Mouse (Mus musculus) kidney, adult 2 months (tissue): ENCODE measurements around the gene Ces2a. TPM values are rescaled to one million over a fixed set of nuclear protein-coding genes. Genes with fewer than 3 reads are reported as not detected.
A peak's percentile ranks its signal among the peaks of the same experiment; 100 is the strongest.

Source experiments
- DNase-seq: peaks from one replicate; pipeline ENCODE4 v3.0.0; 2021
- H3K27ac ChIP-seq: fragments of 200-500 bp; 2 replicates; pipeline ENCODE4 v1.5.1; 2012; ENCODE audit warnings: low read depth, low read length, control low read depth, inconsistent platforms; ENCODE audit not compliant: insufficient read depth
- H3K27me3 ChIP-seq: fragments of 200-500 bp; replicated peaks from 2 replicates; pipeline ENCODE4 v1.6.1; 2012; ENCODE audit warnings: mild to moderate bottlenecking, moderate library complexity, low read length, inconsistent platforms; ENCODE audit not compliant: control insufficient read depth, insufficient read depth
- H3K36me3 ChIP-seq: fragments of 200-500 bp; 2 replicates; pipeline ENCODE4 v1.6.1; 2012; ENCODE audit warnings: mild to moderate bottlenecking, moderate library complexity, low read length, inconsistent platforms; ENCODE audit not compliant: control insufficient read depth, insufficient read depth
- H3K4me1 ChIP-seq: fragments of 200-500 bp; 2 replicates; pipeline ENCODE4 v1.6.1; 2011; ENCODE audit warnings: low read length; ENCODE audit not compliant: control insufficient read depth, insufficient read depth
- H3K4me3 ChIP-seq: fragments of 200-500 bp; 2 replicates; pipeline ENCODE4 v1.5.1; 2011; ENCODE audit warnings: mild to moderate bottlenecking, low read depth, low read length, control low read depth; ENCODE audit not compliant: insufficient read depth
- CTCF ChIP-seq: fragments of 200-500 bp; conservative IDR thresholded peaks from 2 replicates; pipeline ENCODE4 v1.5.1; 2011; ENCODE audit warnings: low read depth, mild to moderate bottlenecking, control low read depth, low read length, moderate library complexity, mixed read lengths; ENCODE audit not compliant: insufficient read depth, insufficient read length
- POLR2A ChIP-seq: fragments of 200-500 bp; IDR thresholded peaks from one replicate; pipeline ENCODE4 v1.6.1; 2011; ENCODE audit warnings: low read depth, low read length, control low read depth
- WGBS: fragments of 180-500 bp; shearing (Covaris S2); methylation state at CpG from one replicate; pipeline ENCODE4 v1.1.7; 2018; 5-methylcytosine and 5-hydroxymethylcytosine counted together
- polyA plus RNA-seq: library from polyadenylated mRNA; depleted of rRNA; stranded (reverse); fragments of >200 nt; gene quantifications from 2 replicates; pipeline ENCODE4 v1.2.3, GENCODE M21; 2012; rRNA removed

The Ces2a gene
- 0.05 TPM in 1 of 2 replicates, not detected in the other for polyA plus RNA-seq

- no peaks in the 10 kb centered on the region for H3K36me3 ChIP-seq
- H3K27ac ChIP-seq, result no peak within 1 kb of the TSS
- no peak for DNase-seq
- H3K27me3 ChIP-seq, result no peaks in the 10 kb centered on the region
- no peak within 1 kb of the TSS for H3K4me3 ChIP-seq
- no peak for TF ChIP-seq CTCF
- TF ChIP-seq POLR2A, result no peak
- peaks cover 12% of the 10 kb centered on the region; the same call in 1 of the 2 replicates for H3K4me1 ChIP-seq
- 66% methylated on average over 1 of the region's 1 CpGs for WGBS
Measured at GRCm38 (mm10) chr8:104733753-104734152, at the start of gene Ces2a. Gene Ces2a, plus strand, starts transcription at chr8:104734003.

GRCm38 (mm10) chr8:104688433-104688832, 45.4 kb upstream of the Ces2a start:
- DNase-seq, result no peak
- H3K27me3 ChIP-seq, result no peaks in the 10 kb centered on the region
- H3K27ac ChIP-seq, result no peak overlapping the region
- no peak overlapping the region for H3K4me3 ChIP-seq
- TF ChIP-seq POLR2A (no peak), CTCF (no peak)
- WGBS, result 76% methylated on average over 4 of the region's 4 CpGs
- H3K4me1 ChIP-seq, result no peaks in the 10 kb centered on the region
- H3K36me3 ChIP-seq, result no peaks in the 10 kb centered on the region

DNA sequence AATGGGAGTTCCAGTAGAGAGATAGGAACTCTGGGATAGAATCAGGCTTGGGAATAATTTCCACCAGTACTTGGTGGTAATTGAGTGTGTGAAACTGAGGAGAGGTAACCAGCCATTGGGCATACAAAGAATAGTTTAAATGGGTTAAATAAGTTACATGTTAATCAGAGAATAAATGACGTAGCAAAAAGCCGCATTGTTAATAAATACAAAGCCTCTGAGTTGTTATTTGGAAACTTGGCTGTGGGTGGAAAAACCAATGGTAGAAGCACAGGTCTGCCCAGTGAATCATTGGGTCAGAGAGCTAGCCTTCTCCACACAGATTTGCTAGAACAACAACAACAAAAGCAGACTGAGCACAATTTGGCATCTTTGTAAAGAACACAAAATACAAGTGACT, 35.2 kb upstream of the Ces2a start:
- H3K27ac ChIP-seq, result no peak overlapping the region
- WGBS, result 33% methylated on average over 2 of the region's 2 CpGs
- no peaks in the 10 kb centered on the region for H3K36me3 ChIP-seq
- H3K4me3 ChIP-seq, result no peak overlapping the region
- no peaks in the 10 kb centered on the region for H3K27me3 ChIP-seq
- TF ChIP-seq CTCF, result no peak
- no peak for TF ChIP-seq POLR2A
- peak; percentile 56 for DNase-seq
- H3K4me1 ChIP-seq, result no peaks in the 10 kb centered on the region

DNA sequence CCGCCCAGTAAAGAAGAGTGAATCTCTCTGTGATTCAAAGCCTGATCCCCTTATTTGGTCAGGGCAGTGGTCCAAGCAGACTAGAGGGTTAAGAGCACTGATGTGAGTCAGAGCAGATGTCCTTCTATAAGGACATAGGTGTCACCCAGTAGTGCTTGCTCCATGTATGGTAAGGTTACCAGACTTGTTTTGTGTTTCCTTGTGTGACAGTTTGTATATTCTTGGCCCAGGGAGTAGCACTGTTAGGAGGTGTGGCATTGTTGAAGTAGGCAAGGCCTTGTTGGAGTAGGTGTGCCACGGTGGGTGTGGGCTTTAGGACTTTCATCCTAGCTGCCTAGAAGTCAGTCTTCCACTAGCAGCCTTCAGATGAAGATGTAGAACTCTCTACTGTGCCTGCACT, 31.9 kb upstream of the Ces2a start:
- TF ChIP-seq CTCF (no peak), POLR2A (no peak)
- no peak overlapping the region for H3K4me3 ChIP-seq
- 87% methylated on average over 2 of the region's 2 CpGs for WGBS

GRCm38 (mm10) chr8:104721166-104721565, 12.6 kb upstream of the Ces2a start:
- H3K4me1 ChIP-seq, result no peaks in the 10 kb centered on the region
- H3K27ac ChIP-seq, result no peak overlapping the region
- no peak overlapping the region for H3K4me3 ChIP-seq
- no peaks in the 10 kb centered on the region for H3K27me3 ChIP-seq
- H3K36me3 ChIP-seq, result no peaks in the 10 kb centered on the region
- 80% methylated on average over 8 of the region's 8 CpGs for WGBS
- DNase-seq, result no peak
- TF ChIP-seq CTCF (no peak), POLR2A (no peak)

More for the DNA sequence above, 31.9 kb upstream of the Ces2a start:
- Histone ChIP-seq H3K27me3 (no peaks in the 10 kb centered on the region), H3K27ac (no peak overlapping the region), H3K36me3 (no peaks in the 10 kb centered on the region), H3K4me1 (no peaks in the 10 kb centered on the region)
- no peak for DNase-seq

DNA sequence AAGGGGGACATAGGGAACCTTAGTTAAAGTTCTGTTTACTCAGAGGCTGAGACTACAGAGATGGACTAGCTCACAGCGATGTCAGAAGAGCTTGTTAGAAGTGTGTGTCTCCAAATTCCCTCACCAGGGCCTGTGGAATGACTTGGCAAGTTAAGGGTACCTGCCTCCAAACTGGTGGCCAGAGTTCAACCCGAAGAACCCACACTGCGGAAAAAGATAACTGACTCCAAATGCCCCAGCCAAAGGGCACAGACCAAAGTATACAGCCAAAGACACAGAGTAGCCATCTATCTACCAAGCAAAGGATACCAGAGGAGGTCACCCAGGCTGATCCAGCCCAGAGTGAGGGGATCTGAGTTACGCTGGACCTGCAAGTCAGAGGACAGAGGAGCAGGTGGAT, 2.4 kb upstream of the Ces2a start:
- peaks cover 12% of the 10 kb centered on the region; the same call in 1 of the 2 replicates for H3K4me1 ChIP-seq
- 65% methylated on average over 4 of the region's 4 CpGs for WGBS
- DNase-seq, result peak; percentile 81
- no peaks in the 10 kb centered on the region for H3K36me3 ChIP-seq
- TF ChIP-seq CTCF, result no peak
- peak overlapping the region; percentile 47; the same call in 1 of the 2 replicates for H3K27ac ChIP-seq
- H3K4me3 ChIP-seq, result no peak overlapping the region
- H3K27me3 ChIP-seq, result no peaks in the 10 kb centered on the region

GRCm38 (mm10) chr8:104731969-104732368, 1.8 kb upstream of the Ces2a start:
- Histone ChIP-seq H3K4me3 (no peak overlapping the region), H3K27me3 (no peaks in the 10 kb centered on the region), H3K27ac (no peak overlapping the region), H3K4me1 (peaks cover 12% of the 10 kb centered on the region; the same call in 1 of the 2 replicates), H3K36me3 (no peaks in the 10 kb centered on the region)
- 44% methylated on average over 6 of the region's 6 CpGs for WGBS
- peak; percentile 10 for DNase-seq
- TF ChIP-seq POLR2A, result no peak
- TF ChIP-seq CTCF, result no peak
